Mouse (Mus musculus): ENCODE measurements around the gene Fbxl8. TPM values are rescaled to one million over a fixed set of nuclear protein-coding genes. Genes with fewer than 3 reads are reported as not detected.

Fbxl8 gene
- total RNA-seq (2023) = 10 to 100 TPM; 13.2 to 14.0 TPM

DNA sequence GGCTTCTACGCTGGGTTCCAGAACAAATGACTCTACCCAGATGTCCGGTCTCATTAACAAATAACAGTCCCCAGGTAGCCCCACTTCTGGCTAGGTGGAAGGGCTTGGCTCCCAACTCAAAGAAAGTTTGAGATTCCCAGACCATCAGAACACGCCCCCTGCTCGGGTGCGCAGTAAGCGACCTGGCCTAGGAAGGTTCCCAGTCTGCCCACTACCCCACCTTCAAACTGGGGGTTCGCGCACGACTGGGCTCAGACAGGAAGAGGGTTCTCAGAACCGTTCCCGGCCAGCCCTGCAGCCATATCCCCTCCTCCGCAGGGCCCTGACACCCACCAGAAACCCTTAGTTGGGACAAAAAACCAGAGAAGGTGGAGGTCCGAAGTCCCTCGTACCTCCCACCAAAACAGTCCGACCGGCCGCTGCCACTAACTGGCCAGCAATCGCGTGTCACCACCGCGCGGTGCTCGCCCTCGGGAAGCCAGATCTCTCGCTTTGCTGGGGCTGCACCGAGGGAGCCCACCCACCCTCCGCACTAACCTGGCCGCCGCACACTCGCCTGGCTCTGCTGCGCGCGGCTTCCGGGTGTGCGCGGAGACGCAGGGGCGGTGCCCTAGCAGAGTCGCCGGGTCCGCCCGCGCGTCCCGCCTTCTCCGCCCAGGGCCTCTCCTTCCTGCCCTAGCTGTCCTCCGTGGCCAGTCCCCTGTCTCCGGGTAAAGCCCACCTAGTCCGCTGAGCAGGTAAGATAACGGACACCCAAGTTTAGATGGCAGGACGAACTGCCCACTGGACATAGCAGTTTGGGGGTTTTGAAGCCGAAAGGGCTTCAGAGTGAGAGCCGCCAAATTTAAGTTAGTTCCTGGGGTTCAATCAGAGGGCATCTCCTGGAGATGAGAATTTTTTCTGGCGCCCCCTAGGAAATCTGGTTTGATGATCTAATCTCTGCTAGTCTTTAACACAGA lies at the start of gene Fbxl8, which contains the start of gene Tradd:
TSS of gene Fbxl8 (plus strand) at position 625 of the 959 bp plus-strand sequence.
TSS of gene Tradd (minus strand) at position 586 of the 959 bp plus-strand sequence.

DNA sequence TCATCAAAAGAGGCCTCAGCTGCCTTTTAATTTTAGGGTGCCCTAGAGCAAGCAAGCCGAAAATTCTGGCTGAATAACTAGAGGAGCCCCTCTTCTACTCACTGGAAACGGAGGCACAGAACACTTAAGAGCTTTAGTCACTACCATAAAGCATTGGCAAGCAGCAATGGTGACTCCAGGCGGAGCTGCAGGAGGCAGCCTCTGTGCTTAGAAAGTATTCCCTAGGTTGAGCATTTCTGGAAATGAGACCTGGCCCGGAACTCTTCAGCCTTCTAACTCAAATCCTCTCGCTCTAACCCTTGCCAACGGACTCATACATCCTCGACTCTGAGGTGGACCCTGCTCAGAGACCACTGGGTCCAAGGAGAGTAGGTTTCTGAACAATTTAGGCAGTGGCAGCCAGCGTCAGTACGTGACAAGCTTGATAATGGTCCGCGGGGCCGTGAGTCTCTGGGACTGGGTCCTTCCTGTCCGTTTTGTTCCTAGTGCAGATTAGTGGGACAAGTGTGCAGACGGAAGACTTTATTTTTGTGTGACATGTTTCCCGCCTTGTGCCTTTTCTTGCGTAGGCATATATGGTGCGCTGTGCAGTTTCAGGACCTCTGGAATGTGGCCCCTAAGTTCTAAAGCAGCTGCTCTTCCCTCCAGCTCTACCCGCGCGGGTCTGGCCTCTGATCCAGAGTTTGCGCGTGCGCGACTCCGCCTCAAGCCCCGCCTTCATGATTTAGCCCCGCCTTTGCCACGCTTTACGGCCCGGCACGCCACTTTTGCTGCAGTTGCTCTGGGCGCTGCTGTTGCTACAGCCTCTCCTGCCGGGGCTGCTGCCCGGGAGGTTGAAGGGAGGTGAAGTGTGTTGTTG lies 39.8 kb upstream of the Fbxl8 start, which contains the start of gene D230025D16Rik:
TSS of gene D230025D16Rik (plus strand) at position 733 of the 859 bp plus-strand sequence.

DNA sequence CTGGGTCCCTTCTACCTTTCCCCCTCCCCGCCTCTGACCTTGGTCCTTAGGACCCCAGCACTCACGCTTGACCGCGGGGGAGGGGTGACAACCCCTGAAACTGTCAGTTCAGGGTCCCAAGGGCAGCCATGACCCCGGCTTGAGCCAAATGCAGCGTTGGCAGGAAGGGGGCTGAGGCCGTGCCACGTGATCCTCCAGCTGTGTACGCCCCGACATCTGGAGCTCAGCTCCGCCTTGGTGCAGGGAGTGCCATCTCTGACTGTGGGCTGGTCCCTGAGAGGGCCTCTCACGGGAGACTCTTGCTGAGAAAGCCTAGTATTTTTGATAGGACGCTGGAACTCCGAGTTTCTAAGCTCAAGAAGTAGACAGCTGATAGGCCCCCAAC lies 9.5 kb upstream of the Fbxl8 start, which contains the start of gene B3gnt9:
TSS of gene B3gnt9 (minus strand) at position 188 of the 385 bp plus-strand sequence.

DNA sequence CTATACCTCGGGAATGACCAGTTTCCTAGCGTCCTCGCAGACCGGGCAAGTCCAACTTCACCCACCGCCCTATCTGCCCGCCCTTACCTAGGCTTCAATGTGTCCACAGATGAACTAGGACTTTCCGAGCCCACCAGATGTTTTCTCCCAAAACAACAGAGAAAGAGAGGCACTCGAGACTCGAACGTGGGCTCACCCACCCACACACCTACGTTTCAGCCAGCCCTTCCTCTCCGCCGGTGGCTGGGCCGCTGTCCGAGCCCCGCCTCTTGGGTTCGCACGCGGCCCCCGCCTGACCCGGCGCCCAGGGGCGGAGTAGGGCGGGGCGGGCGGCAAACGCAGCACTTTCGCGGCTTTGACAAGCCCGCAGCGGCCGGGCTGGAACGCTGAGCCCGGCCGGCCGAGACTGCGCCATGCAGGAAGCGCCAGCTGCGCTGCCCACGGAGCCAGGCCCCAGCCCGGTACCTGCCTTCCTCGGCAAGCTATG lies 5.1 kb downstream of the Fbxl8 start, which contains the start of gene Hsf4:
TSS of gene Hsf4 (plus strand) at position 341 of the 487 bp plus-strand sequence.

DNA sequence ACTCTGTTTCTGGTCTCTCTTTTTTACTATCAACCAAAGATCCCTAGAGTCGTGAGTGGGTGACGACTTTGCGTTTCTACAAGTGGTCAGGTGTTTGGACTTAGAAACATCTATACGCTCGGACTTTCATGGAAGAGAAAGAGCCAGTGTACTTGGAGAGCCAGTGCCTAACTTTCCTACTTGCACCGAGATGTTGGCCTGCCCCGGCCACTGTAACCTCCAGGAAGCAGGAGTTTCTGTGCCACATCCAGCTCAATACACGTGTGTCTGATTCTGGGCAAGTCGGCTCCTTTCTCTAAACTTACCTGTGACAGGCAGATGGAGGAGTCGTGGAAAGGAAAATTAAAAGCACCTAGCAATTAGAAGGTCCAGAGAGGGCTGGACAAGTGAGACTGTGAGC lies 11.4 kb downstream of the Fbxl8 start, which contains the start of gene Nol3:
TSS of gene Nol3 (plus strand) at position 301 of the 400 bp plus-strand sequence.

DNA sequence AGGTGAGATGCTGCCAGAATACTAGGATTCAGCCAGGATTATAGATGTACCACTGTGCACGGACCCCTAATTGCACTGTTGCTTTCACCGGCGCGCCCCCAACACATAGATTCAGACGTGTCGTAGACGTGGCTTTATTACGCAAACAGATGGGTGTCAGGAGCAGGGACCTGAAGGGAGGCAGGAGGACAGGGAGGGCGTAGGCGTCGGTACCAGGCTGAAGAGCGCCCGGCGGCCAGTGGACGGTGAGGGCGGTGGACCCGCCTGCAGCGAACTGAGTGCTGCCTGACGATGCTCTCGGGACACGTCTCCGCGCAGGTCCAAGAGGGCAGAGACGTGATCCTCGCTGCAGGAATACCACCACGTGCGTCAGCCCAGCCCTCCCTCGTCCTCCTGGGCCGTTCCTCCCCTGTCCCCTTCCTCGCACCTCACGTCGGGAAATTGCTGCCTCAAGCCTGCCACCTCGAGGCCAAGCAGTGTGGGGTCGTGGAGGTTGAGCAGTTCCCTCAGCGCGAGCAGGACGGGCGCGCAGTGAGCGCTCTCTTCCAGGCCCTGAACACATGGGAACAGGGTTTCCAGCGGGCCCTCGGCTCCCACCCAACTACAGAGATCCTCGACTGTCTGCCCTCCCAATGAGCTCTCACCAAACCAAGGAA lies 25.5 kb downstream of the Fbxl8 start, which contains the start of gene 4931428F04Rik:
TSS of gene 4931428F04Rik (minus strand) at position 60 of the 656 bp plus-strand sequence.

DNA sequence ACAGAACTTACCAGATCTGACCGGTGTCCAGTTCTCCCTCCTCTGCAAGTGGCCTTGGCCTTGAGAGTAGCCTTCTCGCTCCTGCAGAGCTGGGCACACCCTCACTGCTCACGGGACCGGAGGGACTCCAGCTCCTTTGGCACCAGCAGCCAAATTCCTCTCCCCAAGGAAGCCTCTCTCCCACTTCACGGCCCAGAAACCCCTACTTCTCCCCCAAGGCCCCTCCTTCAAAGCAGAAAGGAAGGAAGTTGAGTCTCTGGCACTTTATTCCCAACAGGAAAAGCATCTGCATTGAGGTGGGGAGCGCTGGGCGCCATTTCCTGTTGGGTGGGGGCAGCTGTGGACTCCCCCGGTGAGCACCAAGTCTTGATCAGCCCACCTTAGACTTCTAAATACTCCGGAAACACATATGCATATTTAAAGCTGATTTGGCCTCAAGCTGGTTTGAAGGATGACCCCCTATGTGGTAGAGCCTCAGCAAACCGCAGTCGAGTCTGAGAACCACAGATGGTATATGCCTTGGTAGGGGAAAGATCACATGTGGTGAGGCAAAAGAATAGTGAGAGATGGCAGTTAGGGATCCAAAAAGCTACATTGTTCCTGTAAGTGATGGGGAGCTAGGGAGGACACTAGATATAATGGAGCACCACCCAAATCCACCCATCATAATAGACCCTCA lies 31.6 kb downstream of the Fbxl8 start, which contains the start of gene Exoc3l:
TSS of gene Exoc3l (minus strand) at position 207 of the 679 bp plus-strand sequence.

DNA sequence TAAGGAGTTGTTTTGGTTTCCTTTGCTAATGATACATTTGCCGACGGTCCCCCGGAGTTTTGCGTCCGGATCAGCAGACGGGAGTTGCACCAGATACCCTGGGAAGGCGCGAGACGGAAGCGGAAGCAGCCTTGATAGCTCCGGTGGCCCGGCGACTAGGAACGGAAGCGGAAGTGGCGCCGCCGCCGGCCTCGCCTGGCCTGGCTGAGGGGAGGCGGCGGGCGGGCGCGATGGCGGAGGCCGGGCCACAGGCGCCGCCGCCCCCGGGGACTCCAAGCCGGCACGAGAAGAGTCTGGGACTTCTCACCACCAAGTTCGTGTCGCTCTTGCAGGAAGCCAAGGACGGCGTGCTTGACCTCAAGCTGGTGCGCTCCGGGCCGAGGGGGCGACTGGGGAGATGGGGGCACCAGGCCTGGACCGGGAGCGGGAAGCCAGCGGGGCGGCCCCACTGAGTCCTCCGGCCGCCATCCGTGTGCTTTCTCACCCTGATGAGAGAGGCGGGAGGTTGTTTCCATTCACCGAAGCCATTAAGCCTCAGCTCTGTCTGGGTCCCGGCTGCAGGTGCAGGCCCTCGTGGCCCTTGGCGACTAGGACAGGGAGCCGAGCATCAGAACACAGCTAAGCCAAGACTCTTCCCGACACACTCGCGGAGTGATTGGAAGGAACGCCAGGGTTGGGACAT lies 33.2 kb downstream of the Fbxl8 start, which contains the start of gene E2f4:
TSS of gene E2f4 (plus strand) at position 153 of the 682 bp plus-strand sequence.

DNA sequence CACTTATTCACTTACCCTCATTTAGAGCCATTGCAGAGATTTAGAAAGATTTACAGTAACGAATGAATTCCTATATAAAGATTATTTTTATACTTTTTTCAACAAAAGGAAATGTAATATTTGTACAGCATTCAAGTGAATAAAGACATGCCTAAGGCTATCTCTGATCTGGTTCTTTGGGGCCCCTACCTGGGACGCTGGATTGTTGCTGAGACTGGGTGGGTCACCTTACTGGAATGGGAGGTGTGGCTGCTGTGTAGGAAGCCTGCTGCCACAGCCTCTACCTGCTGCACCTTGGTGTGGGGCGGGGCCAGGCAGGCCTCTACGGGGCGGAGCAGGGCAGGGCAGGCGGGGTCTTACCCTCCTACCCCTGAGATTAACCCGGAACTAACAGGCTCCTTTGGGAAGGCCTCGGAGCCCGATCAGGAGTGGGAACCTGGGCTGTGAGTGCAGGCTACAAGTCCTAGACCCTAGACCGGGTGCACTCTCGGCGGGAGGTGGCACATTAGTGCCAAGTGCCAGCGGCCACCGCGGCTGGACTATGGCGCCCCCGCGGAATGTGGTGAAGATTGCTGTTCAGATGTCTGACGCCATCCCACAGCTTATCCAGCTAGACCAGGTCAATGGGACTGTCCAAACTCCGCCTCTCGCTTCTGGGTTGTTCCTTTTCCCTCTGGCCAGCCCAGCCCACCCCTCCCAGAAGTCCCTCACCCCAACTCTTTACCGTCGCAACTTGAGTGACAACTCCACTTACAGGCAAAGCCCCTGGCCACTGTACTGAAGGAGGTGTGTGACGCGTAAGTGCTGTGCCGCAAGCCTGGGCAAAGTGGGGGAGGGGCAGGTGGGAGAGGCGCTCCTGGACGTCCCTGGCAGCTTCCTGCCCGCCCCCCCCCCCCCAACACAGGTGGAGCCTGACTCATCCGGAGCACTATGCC lies 41.0 kb downstream of the Fbxl8 start, which contains the start of gene Elmo3:
TSS of gene Elmo3 (plus strand) at position 391 of the 935 bp plus-strand sequence.

Other genes starting within 250 kb of the Fbxl8 start
- gene Ces3a, start 216.0 kb upstream of the Fbxl8 start, total RNA-seq (2023) = not detected
- not detected for gene Ces3b, start 180.9 kb upstream of the Fbxl8 start, total RNA-seq (2023)
- not detected for gene Ces4a, start 132.8 kb upstream of the Fbxl8 start, total RNA-seq (2023)
- gene Cbfb, start 94.0 kb upstream of the Fbxl8 start, total RNA-seq (2023) = 100 to 1,000 TPM; 114 to 128 TPM
- gene D230025D16Rik, start 39.5 kb upstream of the Fbxl8 start, total RNA-seq (2023) = 10 to 100 TPM; 27.2 to 32.9 TPM
- 1 to 10 TPM; 4.1 to 5.9 TPM for gene B3gnt9, start 9.5 kb upstream of the Fbxl8 start, total RNA-seq (2023)
- 10 to 100 TPM; 28.2 to 28.5 TPM for gene Tradd, start within 50 bp of the Fbxl8 start, total RNA-seq (2023)
- gene Hsf4, start 5.2 kb downstream of the Fbxl8 start, total RNA-seq (2023) = 1 to 10 TPM; 1.5 TPM
- gene Nol3, start 11.5 kb downstream of the Fbxl8 start, total RNA-seq (2023) = not detected
- gene 4931428F04Rik, start 25.2 kb downstream of the Fbxl8 start, total RNA-seq (2023) = 1 to 10 TPM; 2.8 to 3.9 TPM
- 1 to 10 TPM; 1.4 TPM for gene Exoc3l, start 31.5 kb downstream of the Fbxl8 start, total RNA-seq (2023)
- 100 to 1,000 TPM; 100 to 107 TPM for gene E2f4, start 33.0 kb downstream of the Fbxl8 start, total RNA-seq (2023)
- 1 to 10 TPM; 4.7 to 4.9 TPM for gene Elmo3, start 41.0 kb downstream of the Fbxl8 start, total RNA-seq (2023)
- 1 to 10 TPM; 7.4 to 8.4 TPM for gene Lrrc29, start 61.6 kb downstream of the Fbxl8 start, total RNA-seq (2023)
- 10 to 100 TPM; 35.5 to 42.4 TPM for gene Tmem208, start 61.7 kb downstream of the Fbxl8 start, total RNA-seq (2023)
- 10 to 100 TPM; 29.9 to 31.5 TPM for gene Fhod1, start 83.3 kb downstream of the Fbxl8 start, total RNA-seq (2023)
- 1 to 10 TPM in 1 of 2 experiments, under 1 TPM in 1; 0.83 to 1.5 TPM for gene Slc9a5, start 84.2 kb downstream of the Fbxl8 start, total RNA-seq (2023)
- under 1 TPM in 1 of 2 experiments, not detected in 1; 0.15 TPM for gene Plekhg4, start 108.6 kb downstream of the Fbxl8 start, total RNA-seq (2023)
- gene Kctd19, start 148.9 kb downstream of the Fbxl8 start, total RNA-seq (2023) = not detected
- gene Lrrc36, start 148.9 kb downstream of the Fbxl8 start, total RNA-seq (2023) = not detected
- 1 to 10 TPM in 1 of 2 experiments, not detected in 1; 2.2 TPM for gene Tppp3, start 206.9 kb downstream of the Fbxl8 start, total RNA-seq (2023)
- gene Zdhhc1, start 232.3 kb downstream of the Fbxl8 start, total RNA-seq (2023) = 1 to 10 TPM; 5.0 TPM